Mouse (Mus musculus): ENCODE data around the gene Slc41a2. TPM values are rescaled to one million over a fixed set of nuclear protein-coding genes. Genes with fewer than 3 reads are reported as not detected.

Slc41a2 gene
- polyA plus RNA-seq, 1 experiment = 11.7 TPM

GRCm38 (mm10) chr10:83244131-83244530 is 93.6 kb downstream of the Slc41a2 start:
- no peak overlapping the region for H3K27ac ChIP-seq (ENCODE audit: insufficient read depth, low read length)
- H3K27me3 ChIP-seq (ENCODE audit: control insufficient read depth, insufficient read depth, low read length) = no peaks in the 10 kb centered on the region
- TF ChIP-seq POLR2A (IDR thresholded peaks at IDR 0.05; ENCODE audit: borderline replicate concordance, insufficient read depth, low read length) = no peak
- no peak for TF ChIP-seq CTCF (IDR thresholded peaks at IDR 0.05; ENCODE audit: borderline replicate concordance, insufficient read depth, low read depth, low read length)
- whole genome bisulfite sequencing = 56% methylated on average over 6 of the region's 6 CpGs
- no peak for DNase-seq
- no peaks in the 10 kb centered on the region for H3K4me1 ChIP-seq (ENCODE audit: control insufficient read depth, insufficient read depth, low read length)
- no peak overlapping the region for H3K4me3 ChIP-seq (replicated peaks; ENCODE audit: insufficient read depth, low read depth, low read length)

- 50% methylated on average over 11 of the region's 11 CpGs for WGBS
- H3K27me3 ChIP-seq (ENCODE audit: control insufficient read depth, insufficient read depth, low read length) = no peaks in the 10 kb centered on the region
- no peak for TF ChIP-seq CTCF (IDR thresholded peaks at IDR 0.05; ENCODE audit: borderline replicate concordance, insufficient read depth, low read depth, low read length)
- TF ChIP-seq POLR2A (IDR thresholded peaks at IDR 0.05; ENCODE audit: borderline replicate concordance, insufficient read depth, low read length) = no peak
- no peak overlapping the region for H3K27ac ChIP-seq (ENCODE audit: insufficient read depth, low read length)
- no peak for DNase-seq
- H3K4me1 ChIP-seq (ENCODE audit: control insufficient read depth, insufficient read depth, low read length) = no peaks in the 10 kb centered on the region
- H3K4me3 ChIP-seq (replicated peaks; ENCODE audit: insufficient read depth, low read depth, low read length) = no peak overlapping the region
Observed at GRCm38 (mm10) chr10:83242106-83242686, 95.5 kb downstream of the Slc41a2 start.

- no peak for TF ChIP-seq CTCF (IDR thresholded peaks at IDR 0.05; ENCODE audit: borderline replicate concordance, insufficient read depth, low read depth, low read length)
- no peak for TF ChIP-seq POLR2A (IDR thresholded peaks at IDR 0.05; ENCODE audit: borderline replicate concordance, insufficient read depth, low read length)
- Histone ChIP-seq H3K4me3 (replicated peaks; ENCODE audit: insufficient read depth, low read depth, low read length) (no peak overlapping the region), H3K27me3 (ENCODE audit: control insufficient read depth, insufficient read depth, low read length) (no peaks in the 10 kb centered on the region), H3K27ac (ENCODE audit: insufficient read depth, low read length) (no peak overlapping the region), H3K4me1 (ENCODE audit: control insufficient read depth, insufficient read depth, low read length) (peaks cover 4% of the 10 kb centered on the region; the same call in 1 of the 2 replicates)
- peak; percentile 20 to 25 for DNase-seq
- WGBS = 13% methylated on average over 4 of the region's 4 CpGs
Observed at GRCm38 (mm10) chr10:83234391-83234790, 103.3 kb downstream of the Slc41a2 start.

- H3K27me3 ChIP-seq (ENCODE audit: control insufficient read depth, insufficient read depth, low read length) = no peaks in the 10 kb centered on the region
- WGBS = 81% methylated on average over 3 of the region's 3 CpGs
- H3K4me3 ChIP-seq (replicated peaks; ENCODE audit: insufficient read depth, low read depth, low read length) = no peak overlapping the region
- H3K4me1 ChIP-seq (ENCODE audit: control insufficient read depth, insufficient read depth, low read length) = peaks cover 4% of the 10 kb centered on the region; the same call in 1 of the 2 replicates
- no peak for TF ChIP-seq CTCF (IDR thresholded peaks at IDR 0.05; ENCODE audit: borderline replicate concordance, insufficient read depth, low read depth, low read length)
- TF ChIP-seq POLR2A (IDR thresholded peaks at IDR 0.05; ENCODE audit: borderline replicate concordance, insufficient read depth, low read length) = no peak
- no peak for DNase-seq
- no peak overlapping the region for H3K27ac ChIP-seq (ENCODE audit: insufficient read depth, low read length)
Observed at GRCm38 (mm10) chr10:83233967-83234366, 103.7 kb downstream of the Slc41a2 start.

GRCm38 (mm10) chr10:83228626-83229025 is 109.1 kb downstream of the Slc41a2 start:
- 87% methylated on average over 4 of the region's 4 CpGs for WGBS
- DNase-seq = no peak
- Histone ChIP-seq H3K27me3 (ENCODE audit: control insufficient read depth, insufficient read depth, low read length) (no peaks in the 10 kb centered on the region), H3K4me3 (replicated peaks; ENCODE audit: insufficient read depth, low read depth, low read length) (no peak overlapping the region), H3K27ac (ENCODE audit: insufficient read depth, low read length) (no peak overlapping the region), H3K4me1 (ENCODE audit: control insufficient read depth, insufficient read depth, low read length) (no peaks in the 10 kb centered on the region)
- TF ChIP-seq POLR2A (IDR thresholded peaks at IDR 0.05; ENCODE audit: borderline replicate concordance, insufficient read depth, low read length) = no peak
- no peak for TF ChIP-seq CTCF (IDR thresholded peaks at IDR 0.05; ENCODE audit: borderline replicate concordance, insufficient read depth, low read depth, low read length)

GRCm38 (mm10) chr10:83224999-83225398 is 112.7 kb downstream of the Slc41a2 start:
- DNase-seq = peak; percentile 17 to 39
- 41% methylated on average over 3 of the region's 3 CpGs for WGBS
- H3K4me3 ChIP-seq (replicated peaks; ENCODE audit: insufficient read depth, low read depth, low read length) = no peak overlapping the region
- TF ChIP-seq CTCF (IDR thresholded peaks at IDR 0.05; ENCODE audit: borderline replicate concordance, insufficient read depth, low read depth, low read length) (peak; percentile 68), POLR2A (IDR thresholded peaks at IDR 0.05; ENCODE audit: borderline replicate concordance, insufficient read depth, low read length) (no peak)
- H3K27ac ChIP-seq (ENCODE audit: insufficient read depth, low read length) = no peak overlapping the region
- H3K27me3 ChIP-seq (ENCODE audit: control insufficient read depth, insufficient read depth, low read length) = no peaks in the 10 kb centered on the region
- H3K4me1 ChIP-seq (ENCODE audit: control insufficient read depth, insufficient read depth, low read length) = no peaks in the 10 kb centered on the region

GRCm38 (mm10) chr10:83220847-83221246 is 116.8 kb downstream of the Slc41a2 start:
- DNase-seq = no peak

GRCm38 (mm10) chr10:83220217-83220616 is 117.5 kb downstream of the Slc41a2 start:
- no peak for DNase-seq
- WGBS = 83% methylated on average over 10 of the region's 10 CpGs
- no peaks in the 10 kb centered on the region for H3K27me3 ChIP-seq (ENCODE audit: control insufficient read depth, insufficient read depth, low read length)
- no peak overlapping the region for H3K27ac ChIP-seq (ENCODE audit: insufficient read depth, low read length)
- no peak overlapping the region for H3K4me3 ChIP-seq (replicated peaks; ENCODE audit: insufficient read depth, low read depth, low read length)
- no peaks in the 10 kb centered on the region for H3K4me1 ChIP-seq (ENCODE audit: control insufficient read depth, insufficient read depth, low read length)
- TF ChIP-seq CTCF (IDR thresholded peaks at IDR 0.05; ENCODE audit: borderline replicate concordance, insufficient read depth, low read depth, low read length) = no peak
- no peak for TF ChIP-seq POLR2A (IDR thresholded peaks at IDR 0.05; ENCODE audit: borderline replicate concordance, insufficient read depth, low read length)

More at GRCm38 (mm10) chr10:83220847-83221246, 116.8 kb downstream of the Slc41a2 start:
- no peak overlapping the region for H3K4me3 ChIP-seq (replicated peaks; ENCODE audit: insufficient read depth, low read depth, low read length)
- 94% methylated on average over 3 of the region's 3 CpGs for WGBS
- no peaks in the 10 kb centered on the region for H3K4me1 ChIP-seq (ENCODE audit: control insufficient read depth, insufficient read depth, low read length)
- TF ChIP-seq POLR2A (IDR thresholded peaks at IDR 0.05; ENCODE audit: borderline replicate concordance, insufficient read depth, low read length) (no peak), CTCF (IDR thresholded peaks at IDR 0.05; ENCODE audit: borderline replicate concordance, insufficient read depth, low read depth, low read length) (no peak)
- no peak overlapping the region for H3K27ac ChIP-seq (ENCODE audit: insufficient read depth, low read length)
- no peaks in the 10 kb centered on the region for H3K27me3 ChIP-seq (ENCODE audit: control insufficient read depth, insufficient read depth, low read length)

All from cerebellum, adult 2 months (tissue).